Mouse (Mus musculus) embryonic facial prominence, embryonic 13.5 days (tissue): Measurements from ENCODE around the gene Fitm2. TPM values are rescaled to one million over a fixed set of nuclear protein-coding genes. Genes with fewer than 3 reads are reported as not detected.
"Not testable (repeated sequence)": the region's sequence is repeated elsewhere in the genome, so short reads cannot be mapped to it uniquely, and the experiment has no call there.

Source experiments
- ATAC-seq: fragments of 200-750 bp; cut with Nextera tagmentation; 2 replicates; pipeline ENCODE4 v1.8.0; 2017; ENCODE audit warnings: low read depth; ENCODE audit not compliant: insufficient number of reproducible peaks, insufficient read depth, low FRiP score, low TSS enrichment
- H3K27ac ChIP-seq: fragments of 300-500 bp; sonication (generic); 2 replicates; pipeline ENCODE4 v1.5.1; 2015; ENCODE audit warnings: moderate library complexity, mild to moderate bottlenecking, inconsistent platforms
- H3K27me3 ChIP-seq: fragments of 300-500 bp; sonication (generic); 2 replicates; pipeline ENCODE4 v1.6.1; 2015; ENCODE audit warnings: mild to moderate bottlenecking, inconsistent platforms
- H3K36me3 ChIP-seq: fragments of 300-500 bp; sonication (generic); 2 replicates; pipeline ENCODE4 v1.6.1; 2015; ENCODE audit warnings: mild to moderate bottlenecking, inconsistent platforms
- H3K4me1 ChIP-seq: fragments of 300-500 bp; sonication (generic); 2 replicates; pipeline ENCODE4 v1.6.1; 2015; ENCODE audit warnings: inconsistent platforms
- H3K4me2 ChIP-seq: fragments of 300-500 bp; sonication (generic); 2 replicates; pipeline ENCODE4 v1.6.1; 2015; ENCODE audit warnings: moderate library complexity, mild to moderate bottlenecking, inconsistent platforms
- H3K4me3 ChIP-seq: fragments of 300-500 bp; sonication (generic); 2 replicates; pipeline ENCODE4 v1.5.1; 2015; ENCODE audit warnings: mild to moderate bottlenecking, inconsistent platforms
- H3K9ac ChIP-seq: fragments of 300-500 bp; sonication (generic); 2 replicates; pipeline ENCODE4 v1.6.1; 2015; ENCODE audit warnings: mild to moderate bottlenecking, inconsistent platforms
- H3K9me3 ChIP-seq: fragments of 300-500 bp; sonication (generic); 2 replicates; pipeline ENCODE4 v1.6.1; 2016; ENCODE audit warnings: inconsistent platforms
- WGBS: fragments of 180-500 bp; shearing (Covaris S2); methylation state at CpG from one replicate; pipeline ENCODE4 v1.1.7; 2015; ENCODE audit warnings: mixed read lengths; 5-methylcytosine and 5-hydroxymethylcytosine counted together
- polyA plus RNA-seq: library from polyadenylated mRNA; unstranded; fragments of >200 nt; fragmentation: Nextera tagmentation; extraction: Ambion mirVana; gene quantifications from 2 replicates; pipeline ENCODE4 v1.2.1, GENCODE M21; 2015

Fitm2 gene
- polyA plus RNA-seq, 1 experiment from 2014 or later, result 9.7 TPM

DNA sequence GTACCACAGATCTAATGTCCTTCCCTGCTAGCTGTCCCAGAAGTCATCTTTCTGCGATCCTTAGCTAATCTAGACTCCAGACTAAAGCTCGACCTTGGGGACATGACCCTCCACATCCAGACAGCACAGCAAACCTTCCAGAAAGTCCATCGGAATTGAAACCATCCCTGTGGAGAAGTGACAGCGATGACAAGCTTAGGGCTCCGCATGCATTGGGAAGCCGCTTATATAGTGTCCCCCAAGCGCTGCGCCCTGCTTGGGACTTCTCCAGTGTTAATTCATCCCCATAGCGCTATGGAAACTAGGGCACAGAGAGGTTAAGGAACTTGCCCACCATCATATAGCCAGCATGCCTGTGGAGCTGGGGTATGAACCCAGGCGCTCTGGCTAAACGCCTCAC lies 9.6 kb downstream of the Fitm2 start:
- 77% methylated on average over 11 of the region's 11 CpGs for WGBS
- H3K4me3 ChIP-seq, result no peak overlapping the region
- no peaks in the 10 kb centered on the region for H3K9me3 ChIP-seq
- peaks cover 9% of the 10 kb centered on the region for H3K36me3 ChIP-seq
- ATAC-seq, result no peak
- H3K4me1 ChIP-seq, result no peaks in the 10 kb centered on the region
- H3K27ac ChIP-seq, result no peak overlapping the region
- no peak overlapping the region for H3K9ac ChIP-seq
- H3K4me2 ChIP-seq, result no peak overlapping the region
- H3K27me3 ChIP-seq, result peaks cover 20% of the 10 kb centered on the region

- Histone ChIP-seq H3K4me1 (no peaks in the 10 kb centered on the region), H3K9me3 (no peaks in the 10 kb centered on the region), H3K36me3 (peaks cover 6% of the 10 kb centered on the region), H3K27ac (no peak overlapping the region), H3K4me3 (no peak overlapping the region), H3K4me2 (no peak overlapping the region), H3K9ac (no peak overlapping the region), H3K27me3 (peaks cover 22% of the 10 kb centered on the region)
- 86% methylated on average over 5 of the region's 5 CpGs for WGBS
- ATAC-seq, result no peak
Measured at GRCm38 (mm10) chr2:163462386-163462785, 10.0 kb downstream of the Fitm2 start.

GRCm38 (mm10) chr2:163461307-163461706 lies 11.1 kb downstream of the Fitm2 start:
- H3K36me3 ChIP-seq, H3K4me1 ChIP-seq, H3K27ac ChIP-seq, H3K9me3 ChIP-seq, H3K4me3 ChIP-seq, ATAC-seq, H3K9ac ChIP-seq, H3K4me2 ChIP-seq: not testable (repeated sequence)
- peaks cover 22% of the 10 kb centered on the region for H3K27me3 ChIP-seq
- WGBS, result 94% methylated on average over 9 of the region's 9 CpGs

- no peak for ATAC-seq
- no peaks in the 10 kb centered on the region for H3K4me1 ChIP-seq
- no peak overlapping the region for H3K4me3 ChIP-seq
- no peak overlapping the region for H3K9ac ChIP-seq
- H3K27ac ChIP-seq, result no peak overlapping the region
- no peaks in the 10 kb centered on the region for H3K36me3 ChIP-seq
- H3K4me2 ChIP-seq, result no peak overlapping the region
- no peaks in the 10 kb centered on the region for H3K9me3 ChIP-seq
- 86% methylated on average over 8 of the region's 8 CpGs for WGBS
- H3K27me3 ChIP-seq, result peaks cover 22% of the 10 kb centered on the region
Measured at GRCm38 (mm10) chr2:163460622-163461021, 11.8 kb downstream of the Fitm2 start.

- Histone ChIP-seq H3K4me2 (no peak overlapping the region), H3K4me1 (no peaks in the 10 kb centered on the region), H3K27ac (no peak overlapping the region), H3K4me3 (no peak overlapping the region), H3K9ac (no peak overlapping the region), H3K27me3 (peaks cover 22% of the 10 kb centered on the region), H3K9me3 (no peaks in the 10 kb centered on the region), H3K36me3 (no peaks in the 10 kb centered on the region)
- WGBS, result 39% methylated on average over 10 of the region's 10 CpGs
- no peak for ATAC-seq
Measured at GRCm38 (mm10) chr2:163459380-163459779, 13.0 kb downstream of the Fitm2 start.

DNA sequence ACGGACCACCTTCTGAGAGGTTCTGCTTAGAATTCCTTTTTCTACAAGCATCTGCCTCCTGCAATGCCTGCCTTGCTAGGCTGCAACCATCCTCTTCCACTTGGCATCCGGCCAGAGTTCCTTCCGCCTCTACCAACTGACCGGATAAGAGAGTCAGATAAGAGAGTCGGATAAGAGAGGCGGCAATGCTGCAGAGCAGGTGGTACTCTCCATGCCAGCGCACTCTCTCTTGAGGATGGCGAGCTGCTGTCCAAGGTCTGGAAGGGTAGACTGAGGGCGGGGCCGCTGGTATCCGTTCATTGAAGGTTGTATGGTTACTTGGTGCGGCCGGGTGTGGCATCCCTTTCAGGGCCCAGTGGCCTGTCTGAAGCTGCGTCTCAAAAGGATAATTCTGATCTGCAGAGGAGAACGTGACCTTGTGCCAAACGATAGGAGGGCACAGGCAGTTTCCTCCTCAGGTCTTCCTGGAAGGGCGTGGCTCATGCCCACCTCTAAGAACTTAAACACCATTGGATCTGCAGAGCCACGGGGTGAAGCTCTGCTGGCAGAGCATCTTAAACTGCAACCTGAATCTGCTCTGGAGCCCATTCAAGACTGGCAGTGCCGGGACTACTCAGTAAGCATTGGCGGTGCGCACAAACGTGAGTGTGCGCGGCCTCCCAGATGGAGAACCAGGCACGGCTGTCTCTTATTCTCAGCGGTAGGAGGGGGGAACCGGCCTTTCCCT lies 13.7 kb downstream of the Fitm2 start:
- H3K9me3 ChIP-seq, result no peaks in the 10 kb centered on the region
- H3K36me3 ChIP-seq, result no peaks in the 10 kb centered on the region
- 53% methylated on average over 27 of the region's 27 CpGs for WGBS
- H3K9ac ChIP-seq, result no peak overlapping the region
- H3K4me1 ChIP-seq, result no peaks in the 10 kb centered on the region
- H3K27ac ChIP-seq, result no peak overlapping the region
- H3K27me3 ChIP-seq, result peaks cover 22% of the 10 kb centered on the region
- H3K4me3 ChIP-seq, result no peak overlapping the region
- H3K4me2 ChIP-seq, result no peak overlapping the region
- ATAC-seq, result no peak

DNA sequence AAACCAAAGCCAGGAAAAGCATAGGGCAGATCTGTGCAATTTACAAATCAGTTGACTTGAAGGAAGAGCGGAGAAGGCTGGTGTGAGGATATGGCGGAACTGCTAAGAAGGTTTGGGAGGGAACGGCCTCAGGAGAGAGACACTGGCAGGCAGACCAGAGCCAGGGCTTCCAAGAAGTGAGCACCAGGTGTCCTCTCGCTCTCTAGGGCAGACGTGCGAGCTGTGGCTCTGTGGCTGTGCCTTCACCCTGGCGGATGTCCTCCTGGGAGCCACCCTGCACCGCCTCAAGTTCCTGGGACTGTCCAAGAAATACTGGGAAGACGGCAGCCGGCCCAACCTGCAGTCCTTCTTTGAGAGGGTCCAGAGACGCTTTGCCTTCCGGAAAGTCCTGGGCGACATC lies 19.1 kb downstream of the Fitm2 start:
- H3K27ac ChIP-seq, result no peak overlapping the region
- no peak for ATAC-seq
- H3K4me2 ChIP-seq, result no peak overlapping the region
- no peaks in the 10 kb centered on the region for H3K9me3 ChIP-seq
- 89% methylated on average over 13 of the region's 13 CpGs for WGBS
- no peaks in the 10 kb centered on the region for H3K36me3 ChIP-seq
- no peaks in the 10 kb centered on the region for H3K4me1 ChIP-seq
- no peak overlapping the region for H3K4me3 ChIP-seq
- H3K9ac ChIP-seq, result no peak overlapping the region
- H3K27me3 ChIP-seq, result peaks cover 8% of the 10 kb centered on the region

- ATAC-seq, result no peak
- no peak overlapping the region for H3K9ac ChIP-seq
- H3K27ac ChIP-seq, result no peak overlapping the region
- no peaks in the 10 kb centered on the region for H3K36me3 ChIP-seq
- no peak overlapping the region for H3K4me2 ChIP-seq
- H3K27me3 ChIP-seq, result peaks cover 1% of the 10 kb centered on the region
- no peaks in the 10 kb centered on the region for H3K4me1 ChIP-seq
- no peaks in the 10 kb centered on the region for H3K9me3 ChIP-seq
- no peak overlapping the region for H3K4me3 ChIP-seq
- 85% methylated on average over 6 of the region's 6 CpGs for WGBS
Measured at GRCm38 (mm10) chr2:163452738-163453137, 19.7 kb downstream of the Fitm2 start.

- no peak overlapping the region for H3K4me2 ChIP-seq
- H3K9me3 ChIP-seq, result no peaks in the 10 kb centered on the region
- no peak overlapping the region for H3K4me3 ChIP-seq
- ATAC-seq, result no peak
- no peaks in the 10 kb centered on the region for H3K27me3 ChIP-seq
- no peaks in the 10 kb centered on the region for H3K4me1 ChIP-seq
- WGBS, result 65% methylated on average over 6 of the region's 6 CpGs
- H3K9ac ChIP-seq, result no peak overlapping the region
- no peaks in the 10 kb centered on the region for H3K36me3 ChIP-seq
- no peak overlapping the region for H3K27ac ChIP-seq
Measured at GRCm38 (mm10) chr2:163450668-163451295, 21.6 kb downstream of the Fitm2 start.

DNA sequence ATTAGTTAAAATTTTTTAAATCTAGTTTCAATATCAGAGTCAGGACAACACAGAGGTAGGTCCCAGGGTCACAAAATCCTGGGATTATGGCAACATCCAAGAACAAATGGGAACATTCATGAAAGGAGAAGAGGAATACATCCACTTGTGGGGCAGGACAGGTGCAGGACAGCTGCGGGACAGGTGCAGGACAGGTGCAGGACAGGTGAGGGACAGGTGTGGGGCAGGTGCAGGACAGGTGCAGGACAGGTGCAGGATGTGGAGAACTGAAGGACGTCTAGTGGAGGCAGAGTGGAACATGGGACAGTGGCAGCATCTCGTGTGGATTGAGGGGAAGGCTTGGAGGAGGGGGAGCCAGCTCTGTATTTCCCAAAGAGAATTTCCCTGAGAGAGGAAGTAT lies 23.2 kb downstream of the Fitm2 start:
- H3K4me2 ChIP-seq, result no peak overlapping the region
- no peaks in the 10 kb centered on the region for H3K27me3 ChIP-seq
- no peaks in the 10 kb centered on the region for H3K9me3 ChIP-seq
- no peak overlapping the region for H3K27ac ChIP-seq
- no peak for ATAC-seq
- no peaks in the 10 kb centered on the region for H3K36me3 ChIP-seq
- H3K4me1 ChIP-seq, result no peaks in the 10 kb centered on the region
- no peak overlapping the region for H3K9ac ChIP-seq
- no peak overlapping the region for H3K4me3 ChIP-seq
- WGBS, result 56% methylated on average over 3 of the region's 3 CpGs

DNA sequence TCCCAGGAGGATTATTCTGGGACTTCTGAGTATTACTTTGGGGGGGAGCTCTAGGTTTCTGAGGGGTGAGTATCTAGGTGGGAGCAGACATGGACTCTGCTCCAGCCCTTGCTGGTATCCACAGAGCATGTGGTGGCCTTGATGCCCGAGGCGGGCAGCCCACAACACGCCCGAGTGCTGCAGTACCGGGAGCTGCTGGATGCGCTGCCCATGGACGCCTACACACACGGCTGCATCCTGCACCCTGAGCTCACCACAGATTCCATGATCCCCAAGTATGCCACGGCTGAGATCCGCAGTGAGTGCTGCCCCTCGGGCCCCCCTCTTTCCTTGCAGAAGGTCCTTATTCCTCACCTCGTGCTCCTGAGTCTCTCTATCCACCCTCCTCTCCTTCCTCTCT lies 25.1 kb downstream of the Fitm2 start:
- no peaks in the 10 kb centered on the region for H3K4me1 ChIP-seq
- H3K27me3 ChIP-seq, result no peaks in the 10 kb centered on the region
- H3K4me2 ChIP-seq, result no peak overlapping the region
- no peak for ATAC-seq
- no peak overlapping the region for H3K4me3 ChIP-seq
- H3K9me3 ChIP-seq, result no peaks in the 10 kb centered on the region
- H3K36me3 ChIP-seq, result no peaks in the 10 kb centered on the region
- WGBS, result 86% methylated on average over 12 of the region's 12 CpGs
- H3K9ac ChIP-seq, result no peak overlapping the region
- no peak overlapping the region for H3K27ac ChIP-seq

GRCm38 (mm10) chr2:163444017-163444416 lies 28.4 kb downstream of the Fitm2 start:
- no peak overlapping the region for H3K4me3 ChIP-seq
- 64% methylated on average over 7 of the region's 7 CpGs for WGBS
- H3K27ac ChIP-seq, result no peak overlapping the region
- ATAC-seq, result no peak
- no peaks in the 10 kb centered on the region for H3K4me1 ChIP-seq
- H3K4me2 ChIP-seq, result no peak overlapping the region
- H3K36me3 ChIP-seq, result no peaks in the 10 kb centered on the region
- H3K9ac ChIP-seq, result no peak overlapping the region
- peaks cover 9% of the 10 kb centered on the region for H3K27me3 ChIP-seq
- no peaks in the 10 kb centered on the region for H3K9me3 ChIP-seq
